Mouse (Mus musculus): Measurements from ENCODE around the gene Ccdc137. TPM values are rescaled to one million over a fixed set of nuclear protein-coding genes. Genes with fewer than 3 reads are reported as not detected.

Gene Ccdc137
- polyA plus RNA-seq, 1 experiment from 2014 or later = 47.8 TPM

Other genes with a start within 250 kb of the Ccdc137 start
- 18.3 and 18.5 TPM in 2 replicates for gene Bahcc1, start 225.2 kb upstream of the Ccdc137 start, polyA plus RNA-seq (2016; fragmentation: Nextera tagmentation; extraction: Ambion mirVana)
- 2,805 and 2,814 TPM in 2 replicates for gene Actg1, start 109.6 kb upstream of the Ccdc137 start, polyA plus RNA-seq (2016; fragmentation: Nextera tagmentation; extraction: Ambion mirVana)
- 0.64 TPM in 2 replicates for gene Fscn2, start 96.6 kb upstream of the Ccdc137 start, polyA plus RNA-seq (2016; fragmentation: Nextera tagmentation; extraction: Ambion mirVana)
- gene Faap100, start 79.4 kb upstream of the Ccdc137 start, polyA plus RNA-seq (2016; fragmentation: Nextera tagmentation; extraction: Ambion mirVana) = 38.0 and 40.0 TPM in 2 replicates
- 49.8 and 56.0 TPM in 2 replicates for gene Nploc4, start 20.4 kb upstream of the Ccdc137 start, polyA plus RNA-seq (2016; fragmentation: Nextera tagmentation; extraction: Ambion mirVana)
- gene Tspan10, start 15.5 kb upstream of the Ccdc137 start, polyA plus RNA-seq (2016; fragmentation: Nextera tagmentation; extraction: Ambion mirVana) = not detected in 2 replicates
- 0.20 TPM in 1 of 2 replicates, not detected in the other for gene Pde6g, start 4.6 kb upstream of the Ccdc137 start, polyA plus RNA-seq (2016; fragmentation: Nextera tagmentation; extraction: Ambion mirVana)
- gene Oxld1, start within 50 bp of the Ccdc137 start, polyA plus RNA-seq (2016; fragmentation: Nextera tagmentation; extraction: Ambion mirVana) = 10.4 and 13.2 TPM in 2 replicates
- gene Arl16, start 9.5 kb downstream of the Ccdc137 start, polyA plus RNA-seq (2016; fragmentation: Nextera tagmentation; extraction: Ambion mirVana) = 58.5 and 58.9 TPM in 2 replicates
- gene Mrpl12, start 26.5 kb downstream of the Ccdc137 start, polyA plus RNA-seq (2016; fragmentation: Nextera tagmentation; extraction: Ambion mirVana) = 135 and 139 TPM in 2 replicates
- gene Slc25a10, start 33.7 kb downstream of the Ccdc137 start, polyA plus RNA-seq (2016; fragmentation: Nextera tagmentation; extraction: Ambion mirVana) = 54.6 and 59.8 TPM in 2 replicates
- 3.8 and 4.0 TPM in 2 replicates for gene Gcgr, start 72.6 kb downstream of the Ccdc137 start, polyA plus RNA-seq (2016; fragmentation: Nextera tagmentation; extraction: Ambion mirVana)
- gene Mcrip1, start 91.6 kb downstream of the Ccdc137 start, polyA plus RNA-seq (2016; fragmentation: Nextera tagmentation; extraction: Ambion mirVana) = 221 and 229 TPM in 2 replicates
- gene Ppp1r27, start 93.0 kb downstream of the Ccdc137 start, polyA plus RNA-seq (2016; fragmentation: Nextera tagmentation; extraction: Ambion mirVana) = not detected in 2 replicates
- 620 and 631 TPM in 2 replicates for gene P4hb, start 115.1 kb downstream of the Ccdc137 start, polyA plus RNA-seq (2016; fragmentation: Nextera tagmentation; extraction: Ambion mirVana)
- gene Arhgdia, start 123.5 kb downstream of the Ccdc137 start, polyA plus RNA-seq (2016; fragmentation: Nextera tagmentation; extraction: Ambion mirVana) = 484 and 518 TPM in 2 replicates
- 671 and 778 TPM in 2 replicates for gene Alyref, start 140.2 kb downstream of the Ccdc137 start, polyA plus RNA-seq (2016; fragmentation: Nextera tagmentation; extraction: Ambion mirVana)
- 202 and 203 TPM in 2 replicates for gene Anapc11, start 140.3 kb downstream of the Ccdc137 start, polyA plus RNA-seq (2016; fragmentation: Nextera tagmentation; extraction: Ambion mirVana)
- 0.65 and 0.95 TPM in 2 replicates for gene Npb, start 150.4 kb downstream of the Ccdc137 start, polyA plus RNA-seq (2016; fragmentation: Nextera tagmentation; extraction: Ambion mirVana)
- gene Pcyt2, start 159.8 kb downstream of the Ccdc137 start, polyA plus RNA-seq (2016; fragmentation: Nextera tagmentation; extraction: Ambion mirVana) = 143 and 156 TPM in 2 replicates
- 29.5 and 29.9 TPM in 2 replicates for gene Sirt7, start 167.1 kb downstream of the Ccdc137 start, polyA plus RNA-seq (2016; fragmentation: Nextera tagmentation; extraction: Ambion mirVana)
- gene Mafg, start 175.5 kb downstream of the Ccdc137 start, polyA plus RNA-seq (2016; fragmentation: Nextera tagmentation; extraction: Ambion mirVana) = 28.8 and 29.9 TPM in 2 replicates
- 29.9 and 34.3 TPM in 2 replicates for gene Pycr1, start 185.7 kb downstream of the Ccdc137 start, polyA plus RNA-seq (2016; fragmentation: Nextera tagmentation; extraction: Ambion mirVana)
- gene Myadml2, start 190.0 kb downstream of the Ccdc137 start, polyA plus RNA-seq (2016; fragmentation: Nextera tagmentation; extraction: Ambion mirVana) = 0.36 and 0.68 TPM in 2 replicates
- 8.8 and 12.6 TPM in 2 replicates for gene Notum, start 203.1 kb downstream of the Ccdc137 start, polyA plus RNA-seq (2016; fragmentation: Nextera tagmentation; extraction: Ambion mirVana)
- 142 and 149 TPM in 2 replicates for gene Aspscr1, start 214.9 kb downstream of the Ccdc137 start, polyA plus RNA-seq (2016; fragmentation: Nextera tagmentation; extraction: Ambion mirVana)